Comparison of ENCODE assay signal across 21 mouse cellular contexts in genomic region chr2:73267231-73267630, GRCm38 (mm10). TPM values are rescaled to one million over a fixed set of nuclear protein-coding genes. Genes with fewer than 3 reads are reported as not detected.
"Had no signal": no experiment of that assay in that cellular context is flagged by ENCODE, and none has a peak within 500 bp of the region (broad histone marks: within the 10 kb centered on the region; RNA-seq: fewer than 3 reads in every experiment).

No protein-coding gene starts in this region.

- H3K4me2 ChIP-seq: limb, embryonic 12.5 days; limb, embryonic 15.5 days; liver, embryonic 12.5 days; liver, embryonic 15.5 days; lung, embryonic 15.5 days; midbrain, embryonic 15.5 days; neural tube, embryonic 13.5 days; stomach, embryonic 15.5 days had no signal

- DNase-seq: kidney, adult 2 months; kidney, postnatal 36 days; left cerebral cortex, postnatal 4 days; lung, adult 18-20 months; lung, postnatal 10 days; lung, postnatal 36 days; right cerebral cortex, postnatal 25 days; spleen, adult 18-20 months; thymus, postnatal 25 days had no signal

- H3K36me3 ChIP-seq: limb, embryonic 12.5 days; limb, embryonic 15.5 days; liver, embryonic 12.5 days; liver, embryonic 15.5 days; lung, embryonic 15.5 days; midbrain, embryonic 10.5 days; midbrain, embryonic 15.5 days; neural tube, embryonic 13.5 days; stomach, embryonic 15.5 days had no signal

- H3K4me3 ChIP-seq: limb, embryonic 12.5 days; limb, embryonic 15.5 days; liver, embryonic 12.5 days; liver, embryonic 15.5 days; lung, embryonic 15.5 days; megakaryocyte, embryonic 14.5 days; midbrain, embryonic 10.5 days; midbrain, embryonic 15.5 days; neural tube, embryonic 13.5 days; stomach, embryonic 15.5 days had no signal

- H3K9me3 ChIP-seq: limb, embryonic 12.5 days; limb, embryonic 15.5 days; liver, embryonic 12.5 days; liver, embryonic 15.5 days; lung, embryonic 15.5 days; megakaryocyte, embryonic 14.5 days; midbrain, embryonic 10.5 days; midbrain, embryonic 15.5 days; neural tube, embryonic 13.5 days; stomach, embryonic 15.5 days had no signal

- H3K9ac ChIP-seq: limb, embryonic 12.5 days; limb, embryonic 15.5 days; liver, embryonic 12.5 days; liver, embryonic 15.5 days; lung, embryonic 15.5 days; midbrain, embryonic 15.5 days; neural tube, embryonic 13.5 days; stomach, embryonic 15.5 days had no signal

- H3K27ac ChIP-seq: kidney, postnatal 0 days; limb, embryonic 12.5 days; limb, embryonic 15.5 days; liver, embryonic 12.5 days; liver, embryonic 15.5 days; lung, embryonic 15.5 days; midbrain, embryonic 10.5 days; midbrain, embryonic 15.5 days; neural tube, embryonic 13.5 days; stomach, embryonic 15.5 days had no signal

- ATAC-seq: liver, embryonic 12.5 days; midbrain, embryonic 15.5 days had no signal

RNA-seq across cellular contexts. Expression of gene Sp9, which starts 4.5 kb away (rescaled TPM):
- polyA plus RNA-seq: kidney, adult 2 months; kidney, postnatal 0 days; liver, embryonic 12.5 days; liver, embryonic 15.5 days; lung, embryonic 15.5 days; thymus, postnatal 0 days had no signal
